Mouse (Mus musculus) kidney, postnatal 10 days (tissue): Measurements from ENCODE around the gene Gm3636.
"Not testable (repeated sequence)": the region's sequence is repeated elsewhere in the genome, so short reads cannot be mapped to it uniquely, and the experiment has no call there.

Source experiments
- DNase-seq: peaks from one replicate; pipeline ENCODE4 v3.0.0; 2021; ENCODE audit warnings: mixed read lengths

Gene Gm3636

DNA sequence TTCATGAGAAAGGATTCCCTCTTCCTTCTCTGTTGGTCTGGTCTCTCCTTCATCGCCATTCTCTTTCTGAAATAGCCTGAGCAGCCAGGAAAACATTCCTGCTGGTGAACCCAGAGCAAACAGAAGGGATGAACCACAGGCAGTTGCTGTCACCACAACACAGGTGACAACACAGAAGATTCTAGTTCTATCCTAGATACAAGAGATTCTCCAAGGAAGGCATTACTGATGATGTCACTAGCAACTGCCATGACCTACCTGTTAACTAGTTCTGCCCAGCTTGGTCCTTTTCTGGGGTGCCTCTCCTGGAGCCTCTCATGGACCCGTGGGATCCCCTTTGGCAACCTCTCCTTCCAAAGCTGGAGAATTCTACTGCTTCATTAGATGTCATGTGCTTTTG, at the start of gene Gm3636:
Gene Gm3636 (minus strand): TSS at position 101 of the 400 bp plus-strand sequence.
- DNase-seq: not testable (repeated sequence)

DNA sequence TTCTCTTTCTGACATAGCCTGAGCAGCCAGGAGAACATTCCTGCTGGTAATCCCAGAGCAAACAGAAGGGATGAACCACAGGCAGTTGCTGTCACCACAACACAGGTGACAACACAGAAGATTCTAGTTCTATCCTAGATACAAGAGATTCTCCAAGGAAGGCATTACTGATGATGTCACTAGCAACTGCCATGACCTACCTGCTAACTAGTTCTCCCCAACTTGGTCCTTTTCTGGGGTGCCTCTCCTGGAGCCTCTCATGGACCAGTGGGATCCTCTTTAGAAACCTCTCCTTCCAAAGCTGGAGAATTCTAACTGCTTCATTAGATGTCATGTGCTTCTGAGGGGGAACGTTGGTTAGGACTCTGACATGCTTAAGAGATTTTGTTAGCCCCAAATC, 32.2 kb upstream of the Gm3636 start, which contains the start of gene Gm8362:
Gene Gm8362 (minus strand): TSS at position 101 of the 400 bp plus-strand sequence.
- not testable (repeated sequence) for DNase-seq

DNA sequence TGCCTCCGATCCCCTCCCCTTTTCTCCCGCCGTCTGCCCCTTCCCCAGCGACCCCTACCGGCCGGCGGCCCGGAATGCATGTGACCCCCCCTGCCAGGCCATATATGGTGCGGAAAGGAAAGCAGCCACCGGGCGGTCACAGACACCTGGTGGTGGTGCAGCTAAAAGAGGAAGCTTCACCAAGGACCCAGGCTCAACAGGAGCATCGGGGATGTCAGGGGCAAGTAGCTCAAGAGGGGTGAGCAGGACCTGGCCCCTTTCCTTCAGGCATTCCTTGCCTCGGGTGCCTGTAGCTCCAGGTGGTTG, 15.1 kb upstream of the Gm3636 start:
- DNase-seq: peak; percentile 6

DNA sequence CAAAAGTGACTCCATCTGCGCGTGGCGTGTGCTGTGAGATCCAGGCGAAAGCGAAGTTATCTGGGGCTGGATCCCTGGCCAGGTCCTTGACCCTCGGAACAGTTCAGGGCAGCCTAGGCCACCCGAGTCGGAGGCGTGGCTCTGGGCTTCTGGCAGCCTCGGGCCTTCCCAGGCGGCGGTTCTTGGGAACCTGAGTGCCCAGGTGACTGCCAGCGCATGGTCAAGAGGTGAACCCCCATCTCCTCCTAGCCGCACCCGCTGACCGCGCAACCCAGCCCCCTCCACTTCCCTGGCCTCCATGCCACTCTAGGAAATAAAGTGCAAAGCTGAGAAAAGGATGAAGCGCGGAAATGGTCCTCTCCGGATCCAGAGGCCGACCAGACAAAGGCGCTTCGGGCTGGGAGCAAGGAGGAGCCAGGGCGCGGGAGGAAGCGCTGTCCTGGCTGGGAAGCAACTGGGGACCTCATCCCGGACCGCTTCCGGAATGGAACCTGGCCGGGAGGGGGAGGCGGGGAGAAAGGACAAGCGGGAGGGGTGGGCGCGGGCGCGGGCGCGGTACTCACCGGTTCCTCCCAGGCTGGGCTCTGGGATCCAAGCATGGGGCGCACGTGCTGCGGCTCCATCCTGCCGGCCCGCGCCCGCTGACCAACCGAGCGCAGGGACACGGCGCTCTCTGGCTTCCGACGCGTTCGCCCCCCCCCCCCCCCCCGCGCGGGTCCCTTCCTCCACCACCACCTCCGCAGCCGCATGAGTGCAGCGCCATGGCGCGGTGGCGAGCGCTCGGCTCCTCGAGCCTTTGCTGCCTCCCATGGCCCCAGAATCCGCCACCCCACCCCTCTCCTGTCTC, 14.5 kb upstream of the Gm3636 start:
- DNase-seq: peak; percentile 50

DNA sequence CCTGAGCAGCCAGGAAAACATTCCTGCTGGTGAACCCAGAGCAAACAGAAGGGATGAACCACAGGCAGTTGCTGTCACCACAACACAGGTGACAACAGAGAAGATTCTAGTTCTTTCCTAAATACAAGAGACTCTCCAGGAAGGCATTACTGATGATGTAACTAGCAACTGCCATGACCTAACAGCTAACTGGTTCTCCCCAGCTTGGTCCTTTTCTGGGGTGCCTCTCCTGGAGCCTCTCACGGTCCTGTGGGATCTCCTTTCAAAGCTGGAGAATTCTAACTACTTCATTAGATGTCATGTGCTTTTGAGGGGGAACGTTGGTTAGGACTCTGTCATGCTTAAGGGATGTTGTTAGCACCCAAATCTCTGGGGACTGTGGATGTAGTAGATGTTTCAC, 22.0 kb downstream of the Gm3636 start, which contains the start of gene Gm8050:
Gene Gm8050 (minus strand): TSS at position 101 of the 400 bp plus-strand sequence.
- DNase-seq: not testable (repeated sequence)
